Mouse (Mus musculus) myocyte (in vitro differentiated cells): Measurements from ENCODE around the gene Olfr656. TPM values are rescaled to one million over a fixed set of nuclear protein-coding genes. Genes with fewer than 3 reads are reported as not detected.

Source experiments
- H3K27me3 ChIP-seq: one replicate; pipeline ENCODE4 v1.6.1; 2011; ENCODE audit not compliant: control insufficient read depth, insufficient read depth, insufficient read length
- H3K36me3 ChIP-seq: one replicate; pipeline ENCODE4 v1.6.1; 2011; ENCODE audit not compliant: control insufficient read depth, insufficient read depth
- H3K4me2 ChIP-seq: one replicate; pipeline ENCODE4 v1.6.1; 2011; ENCODE audit warnings: low read depth, control low read depth
- H3K4me3 ChIP-seq: one replicate; pipeline ENCODE4 v1.5.1; 2011; ENCODE audit warnings: mild to moderate bottlenecking, control low read depth, moderate library complexity
- H3K79me2 ChIP-seq: one replicate; pipeline ENCODE4 v1.6.1; 2011; ENCODE audit not compliant: control insufficient read depth, insufficient read depth
- H3ac ChIP-seq: one replicate; pipeline ENCODE4 v1.6.1; 2011; ENCODE audit not compliant: control insufficient read depth, insufficient read length
- CEBPB ChIP-seq: IDR thresholded peaks from 2 replicates; pipeline ENCODE4 v1.6.1; 2011; ENCODE audit warnings: mild to moderate bottlenecking, moderate library complexity; ENCODE audit not compliant: poor library complexity, insufficient read depth, severe bottlenecking
- E2F4 ChIP-seq: IDR thresholded peaks from one replicate; pipeline ENCODE4 v1.6.1; 2011; ENCODE audit warnings: mild to moderate bottlenecking, control low read depth, moderate library complexity; ENCODE audit not compliant: insufficient read depth
- MAX ChIP-seq: IDR thresholded peaks from one replicate; pipeline ENCODE4 v1.6.1; 2011; ENCODE audit warnings: low read depth, mild to moderate bottlenecking, control low read depth
- MYOD1 ChIP-seq, 3 experiments: IDR thresholded peaks; one replicate each; pipeline ENCODE4 v1.6.1; 2011; ENCODE audit warnings: control low read depth in 2 of 3, low read depth in 2 of 3, mild to moderate bottlenecking in 2 of 3, moderate library complexity in 1 of 3; ENCODE audit not compliant: insufficient read length in 2 of 3, control insufficient read depth in 1 of 3
- MYOG ChIP-seq, 3 experiments: IDR thresholded peaks; one replicate each; pipeline ENCODE4 v1.6.1; 2011; ENCODE audit warnings: control low read depth in 2 of 3, low read depth in 2 of 3, mild to moderate bottlenecking in 2 of 3; ENCODE audit not compliant: insufficient read length in 2 of 3, control insufficient read depth in 1 of 3, insufficient read depth in 1 of 3
- POLR2A ChIP-seq: IDR thresholded peaks from one replicate; pipeline ENCODE4 v1.6.1; 2011; ENCODE audit warnings: low read depth, mild to moderate bottlenecking, control low read depth, moderate library complexity; ENCODE audit not compliant: insufficient read length
- POLR2AphosphoS2 ChIP-seq: IDR thresholded peaks from one replicate; pipeline ENCODE4 v1.6.1; 2011; ENCODE audit warnings: low read depth, control low read depth; ENCODE audit not compliant: insufficient read length
- REST ChIP-seq: IDR thresholded peaks from one replicate; pipeline ENCODE4 v1.6.1; 2011; ENCODE audit warnings: mild to moderate bottlenecking, control low read depth, moderate library complexity; ENCODE audit not compliant: insufficient read depth, insufficient read length
- SRF ChIP-seq: IDR thresholded peaks from one replicate; pipeline ENCODE4 v1.6.1; 2011; ENCODE audit warnings: low read depth; ENCODE audit not compliant: control insufficient read depth, insufficient read length
- TCF12 ChIP-seq: IDR thresholded peaks from one replicate; pipeline ENCODE4 v1.6.1; 2011; ENCODE audit warnings: mild to moderate bottlenecking, control low read depth; ENCODE audit not compliant: poor library complexity, insufficient read depth, severe bottlenecking
- TCF3 ChIP-seq: IDR thresholded peaks from one replicate; pipeline ENCODE4 v1.6.1; 2011; ENCODE audit warnings: low read depth, control low read depth; ENCODE audit not compliant: insufficient read length
- USF1 ChIP-seq: IDR thresholded peaks from one replicate; pipeline ENCODE4 v1.6.1; 2011; ENCODE audit warnings: low read depth, mild to moderate bottlenecking, control low read depth, moderate library complexity
- polyA plus RNA-seq: library from polyadenylated mRNA; unstranded; fragments of >200 nt; fragmentation: generic; extraction: Trizol; gene quantifications from one replicate; pipeline ENCODE4 v1.2.1, GENCODE M21; 2012; ENCODE audit warnings: missing spikeins

Olfr656 gene
- polyA plus RNA-seq, 1 experiment = not detected

GRCm38 (mm10) chr7:104588274-104588673 lies 25.5 kb upstream of the Olfr656 start:
- no peak overlapping the region for H3K4me2 ChIP-seq
- H3K4me3 ChIP-seq = no peak overlapping the region
- no peaks in the 10 kb centered on the region for H3K27me3 ChIP-seq
- no peaks in the 10 kb centered on the region for H3K79me2 ChIP-seq
- H3ac ChIP-seq = no peak overlapping the region
- no peaks in the 10 kb centered on the region for H3K36me3 ChIP-seq
- no peak for TF ChIP-seq POLR2AphosphoS2
- peak; percentile 52; the same call in 1 of the 2 replicates for TF ChIP-seq CEBPB

DNA sequence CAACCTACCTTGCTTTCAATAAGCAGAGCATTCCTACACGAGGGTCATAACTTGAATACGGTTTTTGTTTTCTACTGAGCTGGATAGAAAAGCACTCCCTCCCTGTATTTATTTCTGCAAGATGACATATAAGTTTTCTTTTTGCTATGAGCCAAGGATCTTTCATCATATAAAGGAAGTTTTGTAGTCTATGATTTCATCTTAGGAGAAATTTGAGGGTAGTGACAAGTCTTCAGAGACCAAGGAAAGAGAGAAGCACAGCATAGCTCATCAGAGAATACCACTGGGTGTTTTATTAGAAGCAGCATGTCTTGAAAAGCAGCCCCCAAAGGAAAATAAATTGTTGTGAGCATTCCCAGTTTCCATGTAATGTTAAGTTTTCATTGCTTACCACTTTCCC lies 12.1 kb upstream of the Olfr656 start, which contains the start of gene Olfr655:
Gene Olfr655, minus strand, starts transcription at position 101 of the 400 bp plus-strand sequence.
- Histone ChIP-seq H3ac (no peak within 1 kb of the TSS), H3K27me3 (no peaks in the 10 kb centered on the region), H3K4me3 (no peak within 1 kb of the TSS), H3K4me2 (no peak within 1 kb of the TSS), H3K79me2 (no peaks in the 10 kb centered on the region), H3K36me3 (no peaks in the 10 kb centered on the region)
- TF ChIP-seq TCF12 (no peak), TCF3 (no peak), REST (no peak), SRF (no peak)

GRCm38 (mm10) chr7:104603173-104603572 lies 10.6 kb upstream of the Olfr656 start:
- H3ac ChIP-seq = no peak overlapping the region
- TF ChIP-seq E2F4 (no peak), SRF (no peak), MYOG (IDR thresholded peaks at IDR 0.05; ENCODE audit: control insufficient read depth in 1 of 3, insufficient read depth in 1 of 3, insufficient read length in 2 of 3, low read depth in 2 of 3) (no peak), CEBPB (no peak), REST (no peak), MAX (no peak), POLR2A (no peak)
- H3K4me2 ChIP-seq = no peak overlapping the region
- H3K79me2 ChIP-seq = no peaks in the 10 kb centered on the region
- no peaks in the 10 kb centered on the region for H3K36me3 ChIP-seq
- no peaks in the 10 kb centered on the region for H3K27me3 ChIP-seq
- no peak overlapping the region for H3K4me3 ChIP-seq

DNA sequence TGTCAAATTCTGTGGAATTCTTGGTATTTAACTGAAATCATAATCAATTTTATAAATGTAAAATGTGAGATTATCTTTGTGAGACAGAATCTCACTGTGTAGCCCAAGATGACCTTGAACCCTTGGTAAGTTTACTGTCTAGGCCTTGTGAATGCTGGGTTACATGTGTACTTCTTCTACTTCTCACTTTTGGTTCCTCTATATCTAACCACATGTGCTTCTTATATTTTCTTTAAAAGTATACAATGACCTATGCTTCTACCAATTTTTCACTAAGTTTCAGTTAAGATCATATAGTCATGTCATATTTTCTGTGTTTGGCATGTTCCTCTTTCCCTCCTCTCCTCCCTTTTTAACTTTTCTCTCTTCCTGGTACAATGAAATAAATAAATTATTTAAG lies 9.0 kb upstream of the Olfr656 start:
- Histone ChIP-seq H3K36me3 (no peaks in the 10 kb centered on the region), H3K27me3 (no peaks in the 10 kb centered on the region), H3K79me2 (no peaks in the 10 kb centered on the region), H3K4me2 (no peak overlapping the region), H3ac (no peak overlapping the region), H3K4me3 (no peak overlapping the region)
- TF ChIP-seq REST = no peak
- TF ChIP-seq MAX = no peak
- TF ChIP-seq TCF3 = no peak
- TF ChIP-seq TCF12 = no peak
- TF ChIP-seq POLR2A = no peak
- no peak for TF ChIP-seq MYOD1 (IDR thresholded peaks at IDR 0.05; ENCODE audit: control insufficient read depth in 1 of 3, insufficient read length in 2 of 3, low read depth in 2 of 3)
- TF ChIP-seq CEBPB = no peak
- TF ChIP-seq E2F4 = no peak
- TF ChIP-seq USF1 = no peak

DNA sequence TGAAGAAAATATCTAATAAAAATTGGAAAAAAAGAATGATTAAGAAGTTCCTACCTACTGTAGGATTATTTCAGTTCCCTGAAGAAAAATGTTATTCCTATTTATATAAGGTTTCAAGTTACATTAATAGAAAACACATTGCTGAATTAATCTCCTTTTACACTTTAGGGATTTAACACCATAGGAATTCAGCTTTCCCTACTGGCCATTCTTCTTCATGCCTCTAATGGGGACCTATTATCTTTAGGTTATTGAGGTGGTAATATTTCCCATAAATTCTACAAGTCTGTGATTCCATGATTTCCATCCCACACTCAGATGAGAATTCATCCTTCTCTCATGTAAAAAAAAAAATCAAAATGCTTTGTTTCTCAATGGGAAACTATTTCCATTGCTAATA lies 10.7 kb downstream of the Olfr656 start, which contains the start of gene Olfr657:
Gene Olfr657, plus strand, starts transcription at position 301 of the 400 bp plus-strand sequence.
- Histone ChIP-seq H3K4me3 (no peak within 1 kb of the TSS), H3K4me2 (no peak within 1 kb of the TSS), H3K36me3 (no peaks in the 10 kb centered on the region), H3K27me3 (no peaks in the 10 kb centered on the region), H3ac (no peak within 1 kb of the TSS), H3K79me2 (no peaks in the 10 kb centered on the region)
- no peak for TF ChIP-seq REST
- TF ChIP-seq MYOG (IDR thresholded peaks at IDR 0.05; ENCODE audit: control insufficient read depth in 1 of 3, insufficient read depth in 1 of 3, insufficient read length in 2 of 3, low read depth in 2 of 3) = no peak
- no peak for TF ChIP-seq MAX
- TF ChIP-seq SRF = no peak
- TF ChIP-seq E2F4 = no peak
- TF ChIP-seq MYOD1 (IDR thresholded peaks at IDR 0.05; ENCODE audit: control insufficient read depth in 1 of 3, insufficient read length in 2 of 3, low read depth in 2 of 3) = no peak
- no peak for TF ChIP-seq CEBPB
- TF ChIP-seq USF1 = no peak
- TF ChIP-seq POLR2AphosphoS2 = no peak
- no peak for TF ChIP-seq POLR2A
- TF ChIP-seq TCF12 = no peak
- TF ChIP-seq TCF3 = no peak
